Comparison of ENCODE assay signal across 8 mouse cellular contexts in the genomic region with DNA sequence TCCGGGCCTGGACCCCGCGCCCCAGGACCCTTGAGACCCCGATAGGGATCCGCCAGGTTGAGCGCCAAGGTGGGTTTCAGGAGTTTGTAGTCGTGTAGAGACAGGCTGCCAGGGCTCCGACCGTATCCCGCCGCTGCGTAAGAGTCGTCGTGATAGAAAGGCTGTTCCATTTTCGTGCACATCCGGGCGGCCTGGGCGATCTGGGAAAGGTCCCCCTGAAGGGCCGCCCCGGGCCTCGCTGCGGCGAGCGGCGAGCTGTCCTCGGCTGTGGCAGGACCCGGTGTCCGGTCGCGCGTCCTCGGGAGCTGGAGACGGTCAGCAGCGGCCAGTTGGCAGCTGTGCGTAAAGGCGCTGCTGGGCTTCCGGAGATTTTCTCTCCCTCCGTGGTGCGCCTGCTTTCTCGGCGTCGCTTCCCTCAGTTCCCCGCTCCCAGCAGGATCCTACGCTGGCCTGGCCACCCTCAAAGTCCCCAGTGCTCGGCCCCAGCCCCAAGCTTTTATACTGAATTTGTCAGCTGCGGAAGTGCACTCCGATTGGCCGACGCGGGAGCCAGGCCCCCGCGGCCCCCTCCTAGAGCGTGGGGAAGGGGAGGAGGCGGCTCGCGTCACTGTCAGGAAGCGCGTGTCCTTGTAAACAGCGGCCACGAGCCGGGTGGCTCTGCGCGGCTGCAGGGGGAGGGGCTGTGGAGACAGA. TPM values are rescaled to one million over a fixed set of nuclear protein-coding genes. Genes with fewer than 3 reads are reported as not detected.
DNase-seq lines count a peak whose midpoint lies in the region; ATAC-seq lines count a peak whose summit lies in the region.

Gene Junb (minus strand): TSS at position 471 of the 693 bp plus-strand sequence.

- H3K4me2 ChIP-seq in midbrain, embryonic 11.5 days = peak within 1 kb of the TSS; percentile 68

- intact Hi-C loops in left cerebral cortex, postnatal 4 days (cut with DNase I) = no loop called here

- H3K36me3 ChIP-seq in midbrain, embryonic 11.5 days (ENCODE audit: control insufficient read depth, insufficient read depth, low read length) = no peaks in the 10 kb centered on the region

- H3K27me3 ChIP-seq in midbrain, embryonic 11.5 days (ENCODE audit: control insufficient read depth, insufficient read depth, low read length) = peaks cover 38% of the 10 kb centered on the region

- peak within 1 kb of the TSS; percentile 41; the same call in 1 of the 2 replicates for H3K27ac ChIP-seq in midbrain, embryonic 11.5 days (ENCODE audit: low read depth, low read length)

- peak; percentile 99 for DNase-seq in adrenal gland, adult 2 months
- DNase-seq in embryo, embryonic 11.5 days (ENCODE audit: low read depth, low spot score) = peak; percentile 79
- DNase-seq in kidney, adult 11 months = peak; percentile 97
- peak; percentile 78 for DNase-seq in left cerebral cortex, postnatal 4 days
- DNase-seq in midbrain, embryonic 11.5 days (ENCODE audit: low spot score, missing footprints) = peak; percentile 97
- DNase-seq in right cerebral cortex, postnatal 4 days = peak; percentile 82
- DNase-seq in yolk sac, embryonic 10.5 days (ENCODE audit: low spot score) = peak; percentile 91

- 1% methylated on average over 63 of the region's 63 CpGs for WGBS in midbrain, embryonic 11.5 days

- peak within 1 kb of the TSS; percentile 33 for H3K4me3 ChIP-seq in midbrain, embryonic 11.5 days (ENCODE audit: low read depth, low read length)

- H3K9me3 ChIP-seq in midbrain, embryonic 11.5 days (ENCODE audit: control insufficient read depth, low read length) = no peaks in the 10 kb centered on the region

- ATAC-seq in granulocyte monocyte progenitor cell, adult 5-6 weeks (replicated peaks; ENCODE audit: poor library complexity, severe bottlenecking) = peak; percentile 38
- ATAC-seq in midbrain, embryonic 11.5 days (ENCODE audit: low FRiP score) = peak; percentile 49

- peak within 1 kb of the TSS; percentile 53 for H3K9ac ChIP-seq in midbrain, embryonic 11.5 days (ENCODE audit: low read length)

- H3K4me1 ChIP-seq in midbrain, embryonic 11.5 days (ENCODE audit: control insufficient read depth, insufficient read depth, low read length) = peaks cover 43% of the 10 kb centered on the region

RNA-seq across cellular contexts. Expression of gene Junb, which starts in this region (rescaled TPM):
- 10 to 100 TPM; 37.0 to 90.7 TPM for total RNA-seq in adrenal gland, adult 2 months (2021)
- polyA plus RNA-seq in adrenal gland, adult 2 months (2012; rRNA removed) = 78.9 and 91.4 TPM in 2 replicates
- 3.3 and 14.2 TPM in 2 replicates for total RNA-seq in granulocyte monocyte progenitor cell, adult 5-6 weeks (2014; fragmentation: Nextera tagmentation)
- total RNA-seq in granulocyte monocyte progenitor cell, adult 5-6 weeks (2017) = 39.6 and 46.0 TPM in 2 replicates
- total RNA-seq in left cerebral cortex, postnatal 4 days (2021) = 10 to 100 TPM; 12.5 to 13.5 TPM
- polyA plus RNA-seq in midbrain, embryonic 11.5 days (2014; fragmentation: Nextera tagmentation; extraction: Ambion mirVana) = 3.4 and 4.5 TPM in 2 replicates

Comparison
In these comparisons a context has a peak if more than half of its experiments do, and no peak if none do; other contexts are left out.
1. Peak in every context shown above with its lines: DNase-seq, ATAC-seq, H3K4me3 ChIP-seq and H3K27ac ChIP-seq.
2. RNA of gene Junb (polyA plus RNA-seq): 78.9 to 91.4 TPM in adrenal gland, adult 2 months; 3.4 to 4.5 TPM in midbrain, embryonic 11.5 days; every median in the first group is over 10 times any median in the second.